Mouse (Mus musculus) layer of hippocampus, adult 18-20 months (tissue): ENCODE measurements around the gene 4930470P17Rik. TPM values are rescaled to one million over a fixed set of nuclear protein-coding genes. Genes with fewer than 3 reads are reported as not detected.

Experiments used
- total RNA-seq, 2 experiments: library from RNA; stranded (reverse); gene quantifications; 2 replicates each; pipeline ENCODE4 v1.2.3; 2021

Gene 4930470P17Rik
- total RNA-seq, 2 experiments from 2014 or later, result not detected

Other genes with a start within 250 kb of the 4930470P17Rik start
- 10 to 100 TPM; 86.2 to 92.8 TPM for gene Bcas1, start 174.2 kb downstream of the 4930470P17Rik start, total RNA-seq
- gene Pfdn4, start 105.6 kb downstream of the 4930470P17Rik start, total RNA-seq, result 10 to 100 TPM; 25.9 to 29.2 TPM
- not detected for gene Cyp24a1, start 104.9 kb downstream of the 4930470P17Rik start, total RNA-seq
- gene Dok5, start 129.8 kb upstream of the 4930470P17Rik start, total RNA-seq, result 10 to 100 TPM; 13.2 to 15.4 TPM